Mouse (Mus musculus) embryonic facial prominence, embryonic 12.5 days (tissue): Measurements from ENCODE around the gene Atp6v0a2. TPM values are rescaled to one million over a fixed set of nuclear protein-coding genes. Genes with fewer than 3 reads are reported as not detected.
"Not testable (repeated sequence)": the region's sequence is repeated elsewhere in the genome, so short reads cannot be mapped to it uniquely, and the experiment has no call there.

Experiments
- ATAC-seq: fragments of 200-750 bp; cut with Nextera tagmentation; 2 replicates; pipeline ENCODE4 v1.8.0; 2017; ENCODE audit not compliant: insufficient number of reproducible peaks, insufficient read depth, low FRiP score, low TSS enrichment
- H3K27ac ChIP-seq: fragments of 300-500 bp; sonication (generic); 2 replicates; pipeline ENCODE4 v1.5.1; 2016; ENCODE audit warnings: mild to moderate bottlenecking
- H3K27me3 ChIP-seq: fragments of 300-500 bp; sonication (generic); 2 replicates; pipeline ENCODE4 v1.6.1; 2016; ENCODE audit warnings: mild to moderate bottlenecking, moderate library complexity
- H3K36me3 ChIP-seq: fragments of 300-500 bp; sonication (generic); 2 replicates; pipeline ENCODE4 v1.6.1; 2016; ENCODE audit warnings: mild to moderate bottlenecking
- H3K4me1 ChIP-seq: fragments of 300-500 bp; sonication (generic); 2 replicates; pipeline ENCODE4 v1.6.1; 2016
- H3K4me2 ChIP-seq: fragments of 300-500 bp; sonication (generic); replicated peaks from 2 replicates; pipeline ENCODE4 v1.6.1; 2016; ENCODE audit warnings: mild to moderate bottlenecking, moderate library complexity
- H3K4me3 ChIP-seq: fragments of 300-500 bp; sonication (generic); 2 replicates; pipeline ENCODE4 v1.5.1; 2016; ENCODE audit warnings: mild to moderate bottlenecking
- H3K9ac ChIP-seq: fragments of 300-500 bp; sonication (generic); 2 replicates; pipeline ENCODE4 v1.6.1; 2016; ENCODE audit warnings: mild to moderate bottlenecking, moderate library complexity
- H3K9me3 ChIP-seq: fragments of 300-500 bp; sonication (generic); 2 replicates; pipeline ENCODE4 v1.6.1; 2016; ENCODE audit warnings: mild to moderate bottlenecking, moderate library complexity
- WGBS: fragments of 180-500 bp; shearing (Covaris S2); methylation state at CpG from one replicate; pipeline ENCODE4 v1.1.7; 2016; 5-methylcytosine and 5-hydroxymethylcytosine counted together
- polyA plus RNA-seq: library from polyadenylated mRNA; unstranded; fragments of >200 nt; fragmentation: Nextera tagmentation; extraction: Ambion mirVana; gene quantifications from 2 replicates; pipeline ENCODE4 v1.2.1, GENCODE M21; 2016

Atp6v0a2 gene
- polyA plus RNA-seq, 1 experiment from 2014 or later: 49.3 TPM

DNA sequence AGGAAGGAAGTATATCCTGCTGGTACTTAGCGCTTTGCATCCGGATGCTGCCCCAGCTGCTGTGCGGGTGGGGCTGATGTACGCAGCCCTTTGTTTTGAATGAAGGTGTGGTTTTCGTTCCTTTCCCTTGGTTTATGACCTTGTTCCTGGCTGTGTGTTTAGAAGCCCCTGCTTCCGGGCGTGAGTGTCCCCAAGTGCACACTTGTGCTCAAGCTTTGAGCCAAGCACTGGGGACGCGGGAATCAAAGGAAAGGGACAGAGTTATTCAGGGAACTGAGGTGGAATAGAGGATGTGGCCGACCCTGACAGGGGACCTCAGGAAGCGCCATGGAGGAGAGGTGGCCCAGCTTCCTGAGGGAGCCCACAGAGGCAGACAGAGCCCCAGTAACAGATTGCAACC, 13.7 kb upstream of the Atp6v0a2 start:
- no peaks in the 10 kb centered on the region for H3K4me1 ChIP-seq
- H3K27ac ChIP-seq: no peak overlapping the region
- H3K9ac ChIP-seq: no peak overlapping the region
- no peak overlapping the region for H3K4me3 ChIP-seq
- H3K27me3 ChIP-seq: no peaks in the 10 kb centered on the region
- ATAC-seq: no peak
- no peak overlapping the region for H3K4me2 ChIP-seq
- H3K9me3 ChIP-seq: no peaks in the 10 kb centered on the region
- H3K36me3 ChIP-seq: peaks cover 18% of the 10 kb centered on the region
- WGBS: 84% methylated on average over 11 of the region's 11 CpGs

DNA sequence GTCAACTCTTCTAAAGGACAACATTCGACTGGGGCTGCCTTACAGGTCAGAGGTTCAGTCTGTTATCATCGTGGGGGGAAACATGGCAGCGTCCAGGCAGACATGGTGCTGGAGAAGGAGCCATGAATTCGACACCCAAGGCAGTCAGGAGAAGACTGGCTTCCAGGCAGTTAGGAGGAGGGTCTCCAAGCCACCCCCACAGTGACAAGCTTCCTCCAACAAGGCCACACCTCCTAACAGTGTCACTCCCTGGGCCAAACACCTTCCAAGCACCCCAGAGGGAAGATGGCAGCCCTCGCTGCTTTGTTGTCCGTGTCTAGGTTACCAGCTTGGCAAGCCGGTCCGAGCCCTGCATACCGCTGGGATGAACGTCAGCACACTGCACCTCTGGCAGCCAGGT, 9.7 kb upstream of the Atp6v0a2 start:
- H3K27me3 ChIP-seq: no peaks in the 10 kb centered on the region
- no peak overlapping the region for H3K27ac ChIP-seq
- WGBS: 83% methylated on average over 10 of the region's 10 CpGs
- H3K4me3 ChIP-seq: no peak overlapping the region
- H3K9ac ChIP-seq: no peak overlapping the region
- peaks cover 8% of the 10 kb centered on the region; the same call in 1 of the 2 replicates for H3K36me3 ChIP-seq
- no peaks in the 10 kb centered on the region for H3K4me1 ChIP-seq
- no peaks in the 10 kb centered on the region for H3K9me3 ChIP-seq
- no peak overlapping the region for H3K4me2 ChIP-seq
- ATAC-seq: no peak

DNA sequence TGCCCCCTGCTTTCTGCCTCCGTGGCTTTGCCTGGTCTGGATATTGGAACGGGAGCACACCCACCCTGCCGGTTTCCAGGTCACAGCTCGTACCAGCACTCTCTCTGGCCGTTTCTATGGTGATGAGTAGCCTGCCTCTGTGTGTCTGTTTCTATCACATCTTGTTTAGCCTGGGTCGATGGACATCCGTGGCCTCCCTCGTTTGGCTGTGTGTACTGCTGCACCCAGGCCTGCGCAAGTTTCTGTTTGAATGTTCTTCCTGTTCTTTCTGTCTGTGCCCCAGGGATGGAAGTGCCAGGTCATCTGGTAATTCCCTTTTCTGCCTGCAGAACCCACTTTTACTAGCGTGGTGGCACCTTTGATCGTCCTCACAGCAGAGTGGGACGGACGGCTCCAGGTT, 7.0 kb upstream of the Atp6v0a2 start:
- Histone ChIP-seq H3K4me3 (no peak overlapping the region), H3K9me3 (no peaks in the 10 kb centered on the region), H3K36me3 (peaks cover 4% of the 10 kb centered on the region; the same call in 1 of the 2 replicates), H3K4me1 (no peaks in the 10 kb centered on the region), H3K9ac (no peak overlapping the region), H3K4me2 (no peak overlapping the region), H3K27ac (no peak overlapping the region), H3K27me3 (no peaks in the 10 kb centered on the region)
- ATAC-seq: no peak
- WGBS: 79% methylated on average over 13 of the region's 13 CpGs

DNA sequence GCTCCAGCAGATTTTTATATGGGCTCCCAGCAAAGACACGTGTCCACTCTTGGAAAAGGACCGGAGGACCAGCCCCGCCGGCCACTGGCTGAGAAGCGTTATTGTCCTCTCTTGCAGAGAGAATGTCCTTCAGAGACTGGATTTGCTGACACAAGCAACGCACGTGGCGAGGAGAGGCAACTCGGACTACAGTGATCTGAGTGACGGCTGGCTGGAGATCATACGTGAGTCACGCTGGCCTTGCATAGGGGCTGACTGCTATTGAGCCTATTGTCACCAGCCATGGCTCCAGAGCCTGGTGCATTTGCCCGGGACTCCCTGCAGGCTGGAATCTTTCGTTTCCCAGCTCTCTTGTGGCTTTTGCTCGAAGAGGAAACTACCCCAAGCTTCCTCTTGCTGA, 5.5 kb upstream of the Atp6v0a2 start:
- Histone ChIP-seq H3K27ac (no peak overlapping the region), H3K4me1 (peaks cover 1% of the 10 kb centered on the region), H3K9me3 (no peaks in the 10 kb centered on the region), H3K27me3 (no peaks in the 10 kb centered on the region), H3K36me3 (peaks cover 2% of the 10 kb centered on the region; the same call in 1 of the 2 replicates), H3K4me3 (no peak overlapping the region), H3K9ac (no peak overlapping the region), H3K4me2 (no peak overlapping the region)
- no peak for ATAC-seq
- WGBS: 85% methylated on average over 15 of the region's 15 CpGs

DNA sequence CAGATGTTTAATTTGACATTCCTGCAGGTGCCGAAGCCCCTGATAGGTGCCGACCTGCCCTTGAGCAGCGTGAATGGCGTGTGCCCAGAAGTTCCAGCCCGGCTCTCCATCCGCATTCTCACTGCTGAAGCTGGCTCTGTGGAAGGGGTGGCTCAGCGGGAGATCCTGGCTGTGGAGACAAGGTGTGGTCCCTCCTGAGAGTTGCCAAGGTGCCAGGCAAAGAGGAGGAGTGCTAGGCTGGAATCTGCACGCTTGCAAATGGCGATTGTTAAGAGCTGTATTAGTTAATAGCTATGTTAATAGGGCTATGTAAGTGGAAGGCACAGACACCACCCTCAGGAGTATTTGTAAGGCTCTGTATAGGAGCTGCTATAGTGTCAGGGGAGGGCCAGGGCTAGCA, 4.1 kb upstream of the Atp6v0a2 start:
- Histone ChIP-seq H3K9ac (no peak overlapping the region), H3K4me3 (no peak overlapping the region), H3K36me3 (no peaks in the 10 kb centered on the region; the same call in 1 of the 2 replicates), H3K9me3 (no peaks in the 10 kb centered on the region), H3K4me2 (no peak overlapping the region), H3K4me1 (peaks cover 6% of the 10 kb centered on the region), H3K27ac (no peak overlapping the region), H3K27me3 (no peaks in the 10 kb centered on the region)
- ATAC-seq: no peak
- WGBS: 85% methylated on average over 9 of the region's 9 CpGs

DNA sequence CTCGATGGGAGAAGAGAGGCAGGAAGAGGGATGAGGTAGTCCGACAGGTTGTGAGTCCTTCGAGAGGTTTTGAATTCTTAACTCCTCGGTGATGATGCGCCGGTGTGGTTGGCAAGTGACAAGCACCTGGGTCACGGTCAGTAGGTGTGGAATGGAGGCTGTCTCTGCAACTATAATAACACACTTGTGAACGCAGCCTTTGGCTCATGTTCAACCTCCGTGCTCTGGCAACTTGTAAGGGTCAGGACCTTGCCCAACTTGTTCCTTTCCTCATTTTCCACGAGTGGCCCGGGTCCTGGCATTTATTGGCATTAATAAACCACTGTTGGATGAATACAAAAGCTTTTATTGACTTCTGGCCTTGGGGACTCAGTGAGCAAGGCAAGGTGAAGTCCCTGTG, 1.3 kb downstream of the Atp6v0a2 start:
- H3K4me3 ChIP-seq: peak overlapping the region; percentile 100
- H3K27ac ChIP-seq: no peak overlapping the region
- H3K36me3 ChIP-seq: peaks cover 9% of the 10 kb centered on the region
- peaks cover 14% of the 10 kb centered on the region for H3K4me1 ChIP-seq
- H3K9ac ChIP-seq: peak overlapping the region; percentile 94
- no peaks in the 10 kb centered on the region for H3K9me3 ChIP-seq
- no peak for ATAC-seq
- no peaks in the 10 kb centered on the region for H3K27me3 ChIP-seq
- 23% methylated on average over 11 of the region's 11 CpGs for WGBS
- H3K4me2 ChIP-seq: peak overlapping the region; percentile 87

DNA sequence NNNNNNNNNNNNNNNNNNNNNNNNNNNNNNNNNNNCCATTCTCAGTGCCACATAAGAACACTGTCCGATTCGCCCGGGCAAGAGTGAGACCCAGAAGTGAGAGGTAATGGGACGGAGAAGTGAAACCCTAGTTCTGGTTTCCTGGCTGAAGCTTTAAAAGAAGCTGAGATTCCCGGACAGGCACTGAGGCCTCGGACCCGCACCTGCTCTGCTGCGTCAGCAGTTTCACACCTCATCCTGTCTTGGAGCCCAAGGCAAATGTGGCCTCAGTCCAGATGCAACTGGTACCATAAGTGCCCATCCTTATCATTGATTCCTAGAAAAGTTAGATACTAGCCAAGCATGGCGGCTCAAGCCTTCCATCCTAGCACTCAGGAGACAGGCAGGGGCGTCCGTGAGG, 3.3 kb downstream of the Atp6v0a2 start:
- Histone ChIP-seq H3K36me3 (peaks cover 29% of the 10 kb centered on the region), H3K4me2 (no peak overlapping the region), H3K27me3 (no peaks in the 10 kb centered on the region), H3K4me1 (peaks cover 14% of the 10 kb centered on the region), H3K27ac (no peak overlapping the region), H3K9ac (no peak overlapping the region), H3K4me3 (no peak overlapping the region), H3K9me3 (no peaks in the 10 kb centered on the region)
- WGBS: 93% methylated on average over 11 of the region's 11 CpGs
- no peak for ATAC-seq

DNA sequence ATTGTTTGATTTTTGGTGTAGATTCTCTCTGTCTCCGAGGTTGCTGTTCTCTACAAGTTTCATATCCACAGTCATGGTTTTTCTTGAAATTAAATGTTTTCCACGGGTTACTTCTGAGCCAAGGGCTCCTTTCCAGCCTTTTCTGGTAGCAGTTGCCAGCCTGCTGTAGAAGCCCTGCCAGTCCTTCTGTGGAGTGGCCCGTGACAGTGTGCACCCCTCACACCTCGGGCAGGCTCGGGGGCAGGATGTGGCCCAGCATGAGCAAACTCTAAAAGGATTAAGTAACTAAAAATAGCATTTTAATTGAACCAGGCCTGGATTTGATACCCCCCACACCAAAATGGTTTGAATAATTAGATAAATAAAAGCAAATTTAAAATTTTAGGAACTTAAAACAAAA, 4.1 kb downstream of the Atp6v0a2 start:
- 82% methylated on average over 5 of the region's 5 CpGs for WGBS
- H3K9me3 ChIP-seq: no peaks in the 10 kb centered on the region
- no peak overlapping the region for H3K4me2 ChIP-seq
- peaks cover 37% of the 10 kb centered on the region for H3K36me3 ChIP-seq
- H3K4me3 ChIP-seq: no peak overlapping the region
- H3K27ac ChIP-seq: no peak overlapping the region
- H3K4me1 ChIP-seq: peaks cover 14% of the 10 kb centered on the region
- H3K27me3 ChIP-seq: no peaks in the 10 kb centered on the region
- no peak overlapping the region for H3K9ac ChIP-seq
- ATAC-seq: no peak

DNA sequence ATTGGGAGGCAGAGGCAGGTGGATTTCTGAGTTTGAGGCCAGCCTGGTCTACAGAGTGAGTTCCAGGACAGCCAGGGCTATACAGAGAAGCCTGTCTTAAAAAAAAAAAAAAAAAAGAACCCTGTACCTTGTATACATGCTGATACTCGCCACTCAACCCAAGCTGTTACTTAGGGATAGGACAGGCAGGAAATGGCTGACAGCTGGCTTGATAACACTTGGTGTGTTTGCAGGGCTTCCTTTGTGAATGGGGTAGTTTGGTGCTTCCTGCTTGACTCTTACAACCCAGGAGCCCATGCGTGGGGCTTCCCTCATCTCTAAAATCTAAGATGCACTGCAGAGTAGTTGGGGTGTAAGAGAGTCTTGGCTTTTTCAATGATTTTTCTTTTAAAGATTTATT, 5.0 kb downstream of the Atp6v0a2 start:
- Histone ChIP-seq H3K4me1 (peaks cover 8% of the 10 kb centered on the region), H3K36me3 (peaks cover 45% of the 10 kb centered on the region), H3K4me3 (no peak overlapping the region), H3K9me3 (no peaks in the 10 kb centered on the region), H3K9ac (no peak overlapping the region), H3K27ac (no peak overlapping the region), H3K4me2 (no peak overlapping the region), H3K27me3 (no peaks in the 10 kb centered on the region)
- no peak for ATAC-seq
- 83% methylated on average over 2 of the region's 2 CpGs for WGBS

DNA sequence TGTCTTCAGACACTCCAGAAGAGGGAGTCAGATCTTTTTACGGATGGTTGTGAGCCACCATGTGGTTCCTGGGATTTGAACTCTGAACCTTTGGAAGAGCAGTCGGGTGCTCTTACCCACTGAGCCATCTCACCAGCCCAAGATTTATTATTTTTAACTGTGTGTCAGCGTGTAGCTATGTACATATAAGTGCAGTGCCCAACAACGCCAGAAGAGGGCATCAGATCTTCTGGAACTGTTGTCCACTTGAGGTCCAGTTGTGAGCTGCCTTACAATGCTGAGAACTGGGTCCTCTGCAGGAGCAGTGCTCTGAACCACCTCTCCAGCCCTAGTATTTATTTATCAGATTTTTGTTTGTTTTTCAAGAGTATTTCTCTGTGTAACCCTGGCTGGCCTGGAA, 6.7 kb downstream of the Atp6v0a2 start:
- 81% methylated on average over 4 of the region's 4 CpGs for WGBS
- not testable (repeated sequence) for H3K4me3 ChIP-seq, H3K4me1 ChIP-seq, H3K4me2 ChIP-seq, H3K9me3 ChIP-seq, H3K27ac ChIP-seq, ATAC-seq, H3K9ac ChIP-seq, H3K27me3 ChIP-seq
- peaks cover 61% of the 10 kb centered on the region for H3K36me3 ChIP-seq

DNA sequence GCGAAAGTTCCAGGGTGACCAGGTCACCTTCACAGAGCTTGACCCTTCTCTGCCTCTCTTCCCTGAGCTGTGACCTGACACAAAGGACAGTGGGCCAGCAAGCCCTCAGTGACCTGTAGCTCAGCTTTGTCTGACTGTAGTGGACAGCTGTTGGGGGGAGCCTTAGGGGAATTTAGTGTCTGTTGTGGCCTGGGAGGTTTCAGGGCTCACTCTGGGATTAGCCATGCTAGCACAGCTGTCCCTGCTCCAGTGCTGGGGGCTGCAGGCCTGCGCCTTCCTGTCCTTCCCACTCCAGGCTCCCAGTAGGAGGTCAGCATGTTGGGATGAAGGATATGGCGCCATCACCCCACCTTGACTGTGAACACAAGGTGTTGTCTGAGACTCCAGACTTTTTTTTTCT, 7.8 kb downstream of the Atp6v0a2 start:
- 98% methylated on average over 3 of the region's 3 CpGs for WGBS

DNA sequence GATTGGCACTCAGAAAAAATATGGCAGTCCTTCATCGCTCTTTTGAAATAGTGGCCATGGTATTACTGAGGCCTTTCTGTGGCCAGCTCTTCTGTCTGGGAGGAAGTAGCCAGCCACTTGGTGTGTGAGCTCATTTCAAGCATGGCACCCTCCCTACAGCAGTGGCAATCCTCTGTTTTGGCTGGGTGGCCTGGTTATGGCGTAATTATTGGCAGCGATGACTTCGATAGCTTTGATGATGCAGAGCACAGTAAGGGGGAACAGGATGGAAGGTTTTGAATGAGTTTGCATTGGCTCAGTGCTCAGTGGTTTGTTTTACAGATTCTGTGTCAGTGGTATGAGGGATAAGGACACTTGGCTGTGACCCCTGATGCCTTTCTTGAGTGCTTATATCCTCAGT, 8.3 kb downstream of the Atp6v0a2 start:
- WGBS: 98% methylated on average over 4 of the region's 4 CpGs
- Histone ChIP-seq H3K4me2 (no peak overlapping the region), H3K4me3 (no peak overlapping the region), H3K9me3 (no peaks in the 10 kb centered on the region), H3K27me3 (no peaks in the 10 kb centered on the region), H3K4me1 (no peaks in the 10 kb centered on the region), H3K27ac (no peak overlapping the region), H3K36me3 (peaks cover 71% of the 10 kb centered on the region), H3K9ac (no peak overlapping the region)
- no peak for ATAC-seq

More for the DNA sequence above, 7.8 kb downstream of the Atp6v0a2 start:
- no peaks in the 10 kb centered on the region for H3K9me3 ChIP-seq
- H3K4me1 ChIP-seq: no peaks in the 10 kb centered on the region
- H3K36me3 ChIP-seq: peaks cover 65% of the 10 kb centered on the region
- no peak overlapping the region for H3K4me2 ChIP-seq
- no peak for ATAC-seq
- H3K4me3 ChIP-seq: no peak overlapping the region
- no peak overlapping the region for H3K27ac ChIP-seq
- H3K27me3 ChIP-seq: no peaks in the 10 kb centered on the region
- H3K9ac ChIP-seq: no peak overlapping the region

DNA sequence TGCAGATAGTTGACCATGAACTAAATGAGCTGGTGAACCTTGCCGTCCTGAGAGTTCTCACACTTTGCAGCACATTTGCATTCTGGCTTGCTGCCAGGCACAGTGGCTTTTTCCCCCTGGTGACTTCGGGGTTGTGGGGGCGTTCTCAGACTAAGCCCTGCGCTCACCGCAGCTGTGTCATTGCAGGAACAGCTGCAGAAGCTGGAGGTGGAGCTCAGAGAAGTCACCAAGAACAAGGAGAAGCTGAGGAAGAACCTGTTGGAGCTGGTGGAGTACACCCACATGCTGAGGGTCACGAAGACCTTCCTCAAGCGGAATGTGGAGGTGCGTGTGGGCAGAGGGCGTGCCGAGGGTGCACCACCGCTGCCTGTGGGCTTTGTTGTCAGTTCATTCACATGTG, 8.9 kb downstream of the Atp6v0a2 start:
- H3K4me3 ChIP-seq: no peak overlapping the region
- H3K4me1 ChIP-seq: no peaks in the 10 kb centered on the region
- H3K9me3 ChIP-seq: no peaks in the 10 kb centered on the region
- H3K36me3 ChIP-seq: peaks cover 77% of the 10 kb centered on the region
- no peak overlapping the region for H3K4me2 ChIP-seq
- H3K27me3 ChIP-seq: no peaks in the 10 kb centered on the region
- no peak overlapping the region for H3K9ac ChIP-seq
- ATAC-seq: no peak
- 95% methylated on average over 11 of the region's 11 CpGs for WGBS
- no peak overlapping the region for H3K27ac ChIP-seq
